18 mouse cellular contexts compared by ENCODE assay signal in genomic region chr17:85637876-85638275, GRCm38 (mm10). TPM values are rescaled to one million over a fixed set of nuclear protein-coding genes. Genes with fewer than 3 reads are reported as not detected.
"Had no signal": no experiment of that assay in that cellular context is flagged by ENCODE, and none has a peak within 500 bp of the region (broad histone marks: within the 10 kb centered on the region; RNA-seq: fewer than 3 reads in every experiment).

No protein-coding gene starts in this region.

- H3K4me2 ChIP-seq: lung, embryonic 14.5 days; midbrain, embryonic 13.5 days; midbrain, embryonic 15.5 days; neural tube, embryonic 13.5 days; neural tube, embryonic 15.5 days had no signal

- H3K9ac ChIP-seq: lung, embryonic 14.5 days; midbrain, embryonic 13.5 days; midbrain, embryonic 15.5 days; neural tube, embryonic 13.5 days; neural tube, embryonic 15.5 days had no signal

- DNase-seq: lung, adult 18-20 months; lung, embryonic 14.5 days; lung, postnatal 10 days; lung, postnatal 4 days; right cerebral cortex, postnatal 14 days; thymus, adult 18-20 months; thymus, postnatal 14 days; thymus, postnatal 36 days had no signal

- H3K27ac ChIP-seq: midbrain, embryonic 10.5 days; midbrain, embryonic 13.5 days; midbrain, embryonic 15.5 days; neural tube, embryonic 13.5 days; neural tube, embryonic 15.5 days had no signal

- ATAC-seq: midbrain, embryonic 13.5 days; midbrain, embryonic 15.5 days had no signal

- H3K4me1 ChIP-seq: midbrain, embryonic 10.5 days; midbrain, embryonic 13.5 days; midbrain, embryonic 15.5 days; neural tube, embryonic 13.5 days; neural tube, embryonic 15.5 days had no signal

- H3K36me3 ChIP-seq: midbrain, embryonic 10.5 days; midbrain, embryonic 13.5 days; midbrain, embryonic 15.5 days; neural tube, embryonic 13.5 days; neural tube, embryonic 15.5 days had no signal

- H3K4me3 ChIP-seq: midbrain, embryonic 10.5 days; midbrain, embryonic 13.5 days; midbrain, embryonic 15.5 days; myocyte; neural tube, embryonic 13.5 days; neural tube, embryonic 15.5 days had no signal

- H3K9me3 ChIP-seq: midbrain, embryonic 10.5 days; midbrain, embryonic 13.5 days; midbrain, embryonic 15.5 days; neural tube, embryonic 13.5 days; neural tube, embryonic 15.5 days had no signal

RNA-seq across cellular contexts. Expression of gene Six3, which starts 24.5 kb away (rescaled TPM):
- polyA plus RNA-seq: liver, embryonic 16.5 days; lung, embryonic 14.5 days; lung, embryonic 16.5 days; myocyte; neural tube, embryonic 13.5 days; neural tube, embryonic 15.5 days; stomach, embryonic 14.5 days; stomach, embryonic 16.5 days had no signal

RNA-seq across cellular contexts. Expression of gene Six2, which starts 50.2 kb away (rescaled TPM):
- polyA plus RNA-seq: liver, embryonic 16.5 days; lung, embryonic 14.5 days; myocyte; neural tube, embryonic 13.5 days; neural tube, embryonic 15.5 days had no signal
